Mouse (Mus musculus) megakaryocyte, embryonic 14.5 days (primary cell): ENCODE measurements around the gene Olig3. TPM values are rescaled to one million over a fixed set of nuclear protein-coding genes. Genes with fewer than 3 reads are reported as not detected.
A peak's percentile ranks its signal among the peaks of the same experiment; 100 is the strongest.
"Not testable (repeated sequence)": the region's sequence is repeated elsewhere in the genome, so short reads cannot be mapped to it uniquely, and the experiment has no call there.

Experiments used
- H3K27me3 ChIP-seq: replicated peaks from 2 replicates; pipeline ENCODE3; 2012; ENCODE audit warnings: inconsistent platforms
- H3K36me3 ChIP-seq: replicated peaks from 2 replicates; pipeline ENCODE3; 2012; ENCODE audit warnings: low read length, inconsistent platforms, mixed read lengths
- H3K4me1 ChIP-seq: 2 replicates; pipeline ENCODE4 v1.6.1; 2012; ENCODE audit warnings: inconsistent platforms
- H3K4me3 ChIP-seq: replicated peaks from 2 replicates; pipeline ENCODE3; 2012; ENCODE audit warnings: moderate library complexity, mild to moderate bottlenecking, inconsistent platforms
- H3K9me3 ChIP-seq: 2 replicates; pipeline ENCODE4 v1.6.1; 2012; ENCODE audit warnings: inconsistent platforms
- FLI1 ChIP-seq: IDR thresholded peaks from 2 replicates; pipeline ENCODE4 v1.6.1; 2012; ENCODE audit warnings: low read length, inconsistent platforms, mixed read lengths
- GATA1 ChIP-seq: IDR thresholded peaks from 3 replicates; pipeline ENCODE4 v1.6.1; 2012; ENCODE audit warnings: mixed read lengths, low read length, inconsistent platforms, borderline replicate concordance
- polyA plus RNA-seq: library from polyadenylated mRNA; stranded (reverse); fragments of >175 nt; gene quantifications from 2 replicates; pipeline ENCODE4 v1.2.3, GENCODE M21; 2012; ENCODE audit warnings: low replicate concordance; ENCODE audit not compliant: insufficient read depth

The Olig3 gene
- polyA plus RNA-seq, 1 experiment, result not detected

DNA sequence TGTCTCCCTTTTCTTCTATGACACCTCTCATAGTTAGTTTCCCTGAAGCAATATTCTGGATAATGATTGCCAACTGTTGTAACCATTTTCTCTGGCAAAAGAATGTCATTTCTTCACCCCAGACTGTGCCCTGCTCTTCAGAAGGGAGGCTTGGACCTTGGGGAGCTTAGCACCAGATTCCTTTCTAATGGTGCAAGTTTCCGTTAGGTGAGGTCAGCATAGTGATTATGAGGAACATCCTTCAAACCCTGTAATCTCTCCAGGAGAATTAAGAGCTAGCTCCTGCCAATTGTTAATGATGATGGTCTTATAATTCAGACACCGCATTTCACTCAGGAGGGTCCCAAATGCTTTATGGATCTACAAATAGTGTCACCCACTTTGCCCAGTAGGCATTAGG, 19.5 kb downstream of the Olig3 start:
- Histone ChIP-seq H3K27me3 (peaks cover 16% of the 10 kb centered on the region), H3K36me3 (no peaks in the 10 kb centered on the region), H3K9me3 (peaks cover 8% of the 10 kb centered on the region), H3K4me3 (no peak overlapping the region), H3K4me1 (no peaks in the 10 kb centered on the region)
- TF ChIP-seq GATA1 (no peak), FLI1 (no peak)

DNA sequence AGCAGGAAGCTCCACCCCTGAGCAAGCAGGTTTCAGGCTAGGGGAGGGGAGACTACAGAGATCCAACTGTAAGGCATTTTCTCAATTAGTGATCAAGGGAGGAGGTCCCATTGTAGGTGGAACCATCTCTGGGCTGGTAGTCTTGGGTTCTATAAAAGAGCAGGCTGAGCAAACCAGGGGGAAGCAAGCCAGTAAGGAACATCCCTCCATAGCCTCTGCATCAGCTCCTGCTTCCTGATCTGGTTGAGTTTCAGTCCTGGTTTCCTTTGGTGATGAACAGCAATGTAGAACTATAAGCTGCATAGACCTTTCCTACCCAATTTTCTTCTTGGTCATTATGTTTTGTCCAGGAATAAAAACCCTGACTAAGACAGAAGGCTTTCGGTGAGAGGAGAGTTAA, 24.6 kb downstream of the Olig3 start:
- H3K36me3 ChIP-seq, H3K9me3 ChIP-seq, H3K4me3 ChIP-seq, H3K27me3 ChIP-seq, H3K4me1 ChIP-seq: not testable (repeated sequence)

DNA sequence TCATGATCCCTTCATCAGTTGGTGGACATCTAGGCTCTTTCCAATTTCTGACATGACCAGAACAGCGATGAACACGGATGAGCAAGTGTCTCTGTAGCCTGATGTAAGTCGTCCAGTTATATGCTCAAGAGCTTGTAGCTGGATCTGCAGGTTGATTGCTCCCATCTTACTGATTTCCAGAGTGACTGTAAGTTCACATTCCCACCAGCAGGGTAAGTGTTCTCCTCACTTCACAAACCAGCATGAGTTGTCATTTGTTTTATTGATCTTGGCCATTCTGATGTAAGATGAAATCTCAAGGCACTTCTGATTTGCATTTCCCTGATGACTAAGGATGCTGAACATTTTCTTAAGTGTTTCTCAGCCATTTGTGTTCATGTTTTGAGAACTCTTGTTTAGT, 27.8 kb downstream of the Olig3 start:
- Histone ChIP-seq H3K27me3 (peaks cover 3% of the 10 kb centered on the region), H3K4me3 (no peak overlapping the region), H3K9me3 (peaks cover 4% of the 10 kb centered on the region), H3K4me1 (no peaks in the 10 kb centered on the region), H3K36me3 (no peaks in the 10 kb centered on the region)
- no peak for TF ChIP-seq GATA1
- TF ChIP-seq FLI1, result no peak

DNA sequence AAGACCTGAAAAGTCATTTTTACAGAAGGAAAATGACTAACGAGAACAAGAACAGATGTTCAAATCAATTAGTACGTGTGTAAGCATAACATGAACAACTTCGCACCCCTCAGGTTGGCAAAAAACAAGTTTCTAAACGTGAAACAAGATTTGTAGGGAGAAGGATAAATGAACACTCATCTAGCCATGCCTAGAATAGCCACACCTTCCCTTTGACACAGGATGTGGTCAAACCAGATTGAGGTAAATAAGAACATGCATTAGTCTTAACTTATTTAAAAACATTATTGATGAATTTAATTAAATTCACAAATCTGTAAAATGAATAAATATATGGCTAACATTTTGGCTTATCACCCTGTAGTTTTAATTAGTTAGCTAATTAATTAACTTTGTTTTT, 35.5 kb downstream of the Olig3 start:
- Histone ChIP-seq H3K36me3 (no peaks in the 10 kb centered on the region), H3K27me3 (peaks cover 17% of the 10 kb centered on the region), H3K4me3 (no peak overlapping the region), H3K4me1 (no peaks in the 10 kb centered on the region), H3K9me3 (no peaks in the 10 kb centered on the region)
- no peak for TF ChIP-seq GATA1
- TF ChIP-seq FLI1, result no peak

DNA sequence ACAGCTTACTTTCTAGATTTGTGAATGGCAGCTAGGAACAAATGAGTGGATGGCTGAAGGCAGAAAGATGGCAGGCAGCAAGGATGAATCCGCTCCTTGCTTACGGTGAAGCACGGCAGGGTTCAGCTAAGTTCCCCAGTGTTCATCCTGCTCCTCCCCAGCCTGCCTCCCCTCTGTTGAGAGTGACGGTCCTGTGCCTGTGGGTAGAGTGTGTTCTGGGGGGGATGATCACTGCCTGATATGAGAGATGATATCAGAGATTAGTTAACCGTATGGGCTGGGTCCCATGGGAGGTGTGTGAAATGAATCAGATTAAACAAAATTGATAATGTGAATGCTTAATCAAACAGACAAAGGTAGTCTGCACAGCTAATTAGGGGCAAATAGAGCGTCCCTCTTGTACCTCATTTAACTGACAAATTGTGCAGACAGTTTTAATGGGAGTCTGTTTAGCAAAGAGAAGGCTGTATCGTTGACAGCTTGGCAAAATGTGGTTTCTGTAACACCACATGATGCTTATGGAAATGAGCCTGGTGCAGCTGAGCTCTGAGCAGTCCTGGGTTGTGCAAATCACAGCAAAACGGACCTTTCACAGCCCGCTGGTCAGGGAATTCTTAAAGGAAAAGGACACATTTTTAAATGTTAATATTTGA, 40.3 kb downstream of the Olig3 start:
- H3K27me3 ChIP-seq, result peaks cover 35% of the 10 kb centered on the region
- TF ChIP-seq GATA1 (no peak), FLI1 (no peak)
- H3K36me3 ChIP-seq, result no peaks in the 10 kb centered on the region
- H3K4me1 ChIP-seq, result no peaks in the 10 kb centered on the region
- H3K9me3 ChIP-seq, result no peaks in the 10 kb centered on the region
- peak overlapping the region; percentile 44 for H3K4me3 ChIP-seq

DNA sequence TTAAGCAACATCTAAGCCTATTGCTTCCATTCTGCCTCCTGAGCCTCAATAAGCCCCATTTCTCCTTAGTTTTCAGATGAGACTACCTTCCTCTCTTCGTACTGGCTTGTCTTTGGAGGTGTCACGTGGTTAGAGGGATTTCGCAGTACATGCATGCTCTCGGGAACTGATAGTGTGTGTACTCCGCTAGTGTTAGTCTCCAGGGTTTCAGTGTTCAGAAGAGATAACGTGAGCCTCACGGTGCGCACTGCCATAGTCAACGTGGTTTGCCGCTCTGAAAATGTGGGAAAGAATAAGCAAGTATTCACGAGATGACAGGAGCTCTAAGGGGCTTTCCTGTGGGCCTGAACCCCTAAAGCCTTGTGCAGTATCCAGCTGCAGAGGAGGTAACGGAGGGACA, 41.1 kb downstream of the Olig3 start:
- Histone ChIP-seq H3K27me3 (peaks cover 35% of the 10 kb centered on the region), H3K4me3 (no peak overlapping the region), H3K9me3 (no peaks in the 10 kb centered on the region), H3K36me3 (no peaks in the 10 kb centered on the region), H3K4me1 (peaks cover 1% of the 10 kb centered on the region; the same call in 1 of the 2 replicates)
- TF ChIP-seq GATA1 (no peak), FLI1 (no peak)

DNA sequence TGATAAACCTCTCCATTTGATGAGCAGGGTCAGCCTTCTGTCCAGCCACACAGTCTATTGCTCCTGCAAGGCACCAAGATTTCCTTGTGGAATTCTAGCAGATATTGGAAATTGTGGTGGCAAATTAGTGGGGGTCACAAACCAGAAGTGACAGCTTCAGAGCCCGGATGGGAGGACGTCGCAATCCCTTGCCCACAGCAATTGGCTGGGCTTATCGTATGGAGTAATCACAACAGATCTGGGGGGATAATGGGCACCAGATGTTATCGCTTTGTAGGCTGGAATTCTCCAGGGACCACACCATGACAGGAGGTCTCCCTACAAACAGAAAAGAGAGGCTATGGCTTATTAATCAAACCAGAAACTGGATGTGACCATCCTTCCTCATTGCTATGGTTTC, 44.8 kb downstream of the Olig3 start:
- Histone ChIP-seq H3K36me3 (no peaks in the 10 kb centered on the region), H3K4me1 (peaks cover 8% of the 10 kb centered on the region), H3K9me3 (no peaks in the 10 kb centered on the region), H3K27me3 (peaks cover 37% of the 10 kb centered on the region), H3K4me3 (no peak overlapping the region)
- no peak for TF ChIP-seq GATA1

DNA sequence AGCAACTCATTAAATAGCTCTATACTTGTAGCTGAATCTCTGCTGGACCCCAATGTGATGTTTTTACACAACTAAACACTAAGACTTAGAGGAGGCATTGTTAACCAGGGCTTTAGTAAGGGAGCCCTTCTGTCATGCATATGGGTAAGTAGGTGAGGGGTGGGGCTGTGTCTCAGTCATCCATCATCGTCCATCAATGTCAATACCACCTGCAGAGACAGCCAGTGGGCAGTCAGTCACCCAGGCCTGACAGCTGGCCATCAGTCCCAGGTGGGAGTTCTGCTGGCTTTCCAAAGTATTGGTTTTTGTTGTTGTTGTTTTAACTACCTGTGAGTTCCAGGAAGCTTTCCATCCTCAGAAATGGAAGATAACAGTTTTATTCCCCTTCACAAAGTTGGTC, 48.1 kb downstream of the Olig3 start:
- TF ChIP-seq FLI1 (no peak), GATA1 (no peak)
- H3K4me1 ChIP-seq, result peaks cover 8% of the 10 kb centered on the region
- no peak overlapping the region for H3K4me3 ChIP-seq
- H3K9me3 ChIP-seq, result no peaks in the 10 kb centered on the region
- peaks cover 39% of the 10 kb centered on the region for H3K27me3 ChIP-seq
- no peaks in the 10 kb centered on the region for H3K36me3 ChIP-seq

DNA sequence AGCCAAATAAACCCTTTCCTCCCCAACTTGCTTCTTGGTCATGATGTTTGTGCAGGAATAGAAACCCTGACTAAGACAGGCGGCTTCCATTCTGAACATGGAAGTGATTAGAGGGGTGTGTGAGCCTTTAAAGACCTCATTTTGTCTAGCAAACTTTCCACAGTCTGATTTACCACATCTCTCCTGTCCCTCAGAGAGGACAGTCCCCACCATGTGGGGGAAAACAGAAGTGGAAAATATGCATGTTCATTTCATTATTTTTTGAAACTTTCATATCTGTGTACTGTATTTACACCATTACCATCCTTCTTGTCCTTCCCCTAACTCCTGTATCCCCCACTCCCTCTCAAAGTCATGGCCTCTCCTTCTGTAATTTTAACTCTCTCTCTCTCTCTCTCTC, 49.6 kb downstream of the Olig3 start:
- no peak for TF ChIP-seq GATA1
- no peak for TF ChIP-seq FLI1
- peaks cover 8% of the 10 kb centered on the region for H3K4me1 ChIP-seq
- no peaks in the 10 kb centered on the region for H3K36me3 ChIP-seq
- H3K9me3 ChIP-seq, result no peaks in the 10 kb centered on the region
- H3K27me3 ChIP-seq, result peaks cover 38% of the 10 kb centered on the region
- H3K4me3 ChIP-seq, result no peak overlapping the region

DNA sequence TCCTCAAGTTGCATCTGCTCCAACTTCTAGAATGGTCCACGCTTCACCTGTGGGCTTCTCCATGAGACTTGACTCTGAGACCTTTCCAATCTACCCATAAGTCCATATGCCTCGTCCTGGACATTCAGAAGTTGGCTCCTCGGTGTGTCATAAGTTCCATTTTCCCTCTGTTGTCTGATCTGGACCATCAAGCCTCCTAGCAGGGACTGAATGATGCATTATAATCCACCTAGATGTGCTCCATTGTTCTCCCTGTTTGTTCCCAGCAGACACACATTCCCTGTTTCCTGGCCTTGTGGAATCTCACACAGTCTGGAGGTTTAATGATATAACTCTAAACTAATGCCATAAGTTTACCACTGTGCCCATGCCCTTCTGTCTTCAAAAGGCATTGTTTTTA, 50.8 kb downstream of the Olig3 start:
- Histone ChIP-seq H3K36me3 (no peaks in the 10 kb centered on the region), H3K4me3 (no peak overlapping the region), H3K9me3 (no peaks in the 10 kb centered on the region), H3K27me3 (peaks cover 37% of the 10 kb centered on the region), H3K4me1 (peaks cover 8% of the 10 kb centered on the region)
- no peak for TF ChIP-seq GATA1
- no peak for TF ChIP-seq FLI1

Other genes with a start within 250 kb of the Olig3 start
- gene Ifngr1, start 235.4 kb downstream of the Olig3 start, polyA plus RNA-seq, result 7.1 TPM in 1 of 2 replicates, not detected in the other